Mouse (Mus musculus) CH12.LX (cell line): ENCODE data around the gene Vmn1r68. TPM values are rescaled to one million over a fixed set of nuclear protein-coding genes. Genes with fewer than 3 reads are reported as not detected.

ENCODE experiments used
- DNase-seq: peaks from one replicate; pipeline ENCODE4 v3.0.0-alpha.2; 2013; ENCODE audit errors: extremely low read depth
- H3K27ac ChIP-seq: 2 replicates; pipeline ENCODE4 v1.5.1; 2012; ENCODE audit warnings: low read depth, mild to moderate bottlenecking, control low read depth, moderate library complexity; ENCODE audit not compliant: insufficient read depth
- H3K27me3 ChIP-seq: replicated peaks from 2 replicates; pipeline ENCODE3; 2012; ENCODE audit warnings: inconsistent platforms
- H3K36me3 ChIP-seq, 2 experiments: replicated peaks in 1 of 2; 2 replicates each; pipeline versions ENCODE3 to v1.6.1; 2012; ENCODE audit warnings: inconsistent platforms in 1 of 2, low read length in 1 of 2, mild to moderate bottlenecking in 1 of 2, mixed read lengths in 1 of 2, moderate library complexity in 1 of 2; ENCODE audit not compliant: control insufficient read depth in 1 of 2, insufficient read depth in 1 of 2
- H3K4me1 ChIP-seq, 2 experiments: 2 replicates each; pipeline ENCODE4 v1.6.1; 2012; ENCODE audit warnings: inconsistent platforms in 1 of 2, moderate library complexity in 1 of 2; ENCODE audit not compliant: insufficient read depth in 2 of 2, control insufficient read depth in 1 of 2
- H3K4me2 ChIP-seq: 2 replicates; pipeline ENCODE4 v1.6.1; 2012; ENCODE audit warnings: low read depth, mild to moderate bottlenecking, control low read depth; ENCODE audit not compliant: poor library complexity, insufficient read depth, severe bottlenecking
- H3K4me3 ChIP-seq, 3 experiments: fragments of 150-350 bp in 1 of 3; sonication (generic) in 1 of 3; replicated peaks in 1 of 3; 2 replicates each; pipeline versions ENCODE3 to v1.5.1; 2011 to 2012; ENCODE audit warnings: low read depth in 2 of 3, low read length in 2 of 3, mild to moderate bottlenecking in 2 of 3, moderate library complexity in 2 of 3, control low read depth in 1 of 3, improper control_type of control experiment in 1 of 3, inconsistent platforms in 1 of 3, mixed read lengths in 1 of 3; ENCODE audit not compliant: poor library complexity in 1 of 3
- H3K79me2 ChIP-seq: replicated peaks from 2 replicates; pipeline ENCODE4 v1.6.1; 2012; ENCODE audit warnings: mild to moderate bottlenecking, moderate library complexity; ENCODE audit not compliant: control insufficient read depth, poor library complexity, insufficient read depth, severe bottlenecking; ENCODE audit errors: extremely low read depth
- H3K9ac ChIP-seq: 2 replicates; pipeline ENCODE4 v1.6.1; 2012; ENCODE audit warnings: low read depth, mild to moderate bottlenecking, control low read depth, moderate library complexity; ENCODE audit not compliant: insufficient read depth
- H3K9me3 ChIP-seq: replicated peaks from 2 replicates; pipeline ENCODE3; 2012; ENCODE audit warnings: low read length, inconsistent platforms, mixed read lengths
- BHLHE40 ChIP-seq: IDR thresholded peaks from 2 replicates; pipeline ENCODE4 v1.6.1; 2011; ENCODE audit warnings: mild to moderate bottlenecking, low read depth, low read length, improper control_type of control experiment
- CHD2 ChIP-seq: IDR thresholded peaks from 2 replicates; pipeline ENCODE4 v1.6.1; 2011; ENCODE audit warnings: low read length, improper control_type of control experiment
- CTCF ChIP-seq, 2 experiments: IDR thresholded peaks in 1 of 2; conservative IDR thresholded peaks in 1 of 2; 2 replicates each; pipeline ENCODE4 v1.5.1; 2011 to 2012; ENCODE audit warnings: low read depth in 2 of 2, low read length in 2 of 2, improper control_type of control experiment in 1 of 2, inconsistent platforms in 1 of 2, mild to moderate bottlenecking in 1 of 2, moderate library complexity in 1 of 2
- E2F4 ChIP-seq: IDR thresholded peaks from 2 replicates; pipeline ENCODE4 v1.6.1; 2011; ENCODE audit warnings: low read depth, low read length, improper control_type of control experiment; ENCODE audit not compliant: insufficient replicate concordance
- ELF1 ChIP-seq: IDR thresholded peaks from 2 replicates; pipeline ENCODE4 v1.6.1; 2014; ENCODE audit warnings: low read depth, mild to moderate bottlenecking, inconsistent platforms, low read length, improper control_type of control experiment
- EP300 ChIP-seq: IDR thresholded peaks from 2 replicates; pipeline ENCODE4 v1.6.1; 2011; ENCODE audit warnings: low read length, improper control_type of control experiment
- ETS1 ChIP-seq: conservative IDR thresholded peaks from 2 replicates; pipeline ENCODE4 v1.6.1; 2012; ENCODE audit warnings: low read depth, mild to moderate bottlenecking, inconsistent platforms, low read length, improper control_type of control experiment, moderate library complexity
- GABPA ChIP-seq: IDR thresholded peaks from 2 replicates; pipeline ENCODE4 v1.6.1; 2012; ENCODE audit warnings: low read depth, low read length, improper control_type of control experiment, inconsistent platforms; ENCODE audit not compliant: insufficient replicate concordance
- JUN ChIP-seq: IDR thresholded peaks from 2 replicates; pipeline ENCODE4 v1.6.1; 2011; ENCODE audit warnings: low read depth, mild to moderate bottlenecking, low read length, improper control_type of control experiment, moderate library complexity; ENCODE audit not compliant: insufficient read depth
- JUND ChIP-seq: conservative IDR thresholded peaks from 2 replicates; pipeline ENCODE4 v1.6.1; 2011; ENCODE audit warnings: low read depth, low read length, improper control_type of control experiment
- MAX ChIP-seq: IDR thresholded peaks from 2 replicates; pipeline ENCODE4 v1.6.1; 2011; ENCODE audit warnings: low read length, improper control_type of control experiment
- MAZ ChIP-seq: IDR thresholded peaks from 2 replicates; pipeline ENCODE4 v1.6.1; 2012; ENCODE audit warnings: low read depth, mild to moderate bottlenecking, inconsistent platforms, low read length, improper control_type of control experiment, moderate library complexity
- MEF2A ChIP-seq: IDR thresholded peaks from 2 replicates; pipeline ENCODE4 v1.6.1; 2014; ENCODE audit warnings: low read depth, mild to moderate bottlenecking, inconsistent platforms, low read length, improper control_type of control experiment, borderline replicate concordance
- NRF1 ChIP-seq: IDR thresholded peaks from 2 replicates; pipeline ENCODE4 v1.6.1; 2014; ENCODE audit warnings: low read depth, mild to moderate bottlenecking, inconsistent platforms, low read length, improper control_type of control experiment, moderate library complexity
- POLR2A ChIP-seq: IDR thresholded peaks from 2 replicates; pipeline ENCODE4 v1.6.1; 2011; ENCODE audit warnings: low read depth, mild to moderate bottlenecking, improper control_type of control experiment, low read length
- POLR2AphosphoS2 ChIP-seq: IDR thresholded peaks from 2 replicates; pipeline ENCODE4 v1.6.1; 2011; ENCODE audit warnings: low read depth, low read length, improper control_type of control experiment
- RCOR1 ChIP-seq: conservative IDR thresholded peaks from 2 replicates; pipeline ENCODE4 v1.6.1; 2012; ENCODE audit warnings: low read depth, mild to moderate bottlenecking, inconsistent platforms, low read length, improper control_type of control experiment
- SIN3A ChIP-seq: IDR thresholded peaks from 2 replicates; pipeline ENCODE4 v1.6.1; 2012; ENCODE audit warnings: low read length, improper control_type of control experiment, inconsistent platforms
- SMC3 ChIP-seq: IDR thresholded peaks from 2 replicates; pipeline ENCODE4 v1.6.1; 2011; ENCODE audit warnings: low read depth, low read length, improper control_type of control experiment
- TBP ChIP-seq: conservative IDR thresholded peaks from 2 replicates; pipeline ENCODE4 v1.6.1; 2011; ENCODE audit warnings: low read depth, low read length, improper control_type of control experiment
- TCF12 ChIP-seq: IDR thresholded peaks from 2 replicates; pipeline ENCODE4 v1.6.1; 2014; ENCODE audit warnings: low read depth, mild to moderate bottlenecking, inconsistent platforms, low read length, improper control_type of control experiment
- UBTF ChIP-seq: IDR thresholded peaks from 2 replicates; pipeline ENCODE4 v1.6.1; 2012; ENCODE audit warnings: low read depth, mild to moderate bottlenecking, inconsistent platforms, low read length, improper control_type of control experiment, moderate library complexity
- USF1 ChIP-seq: IDR thresholded peaks from 2 replicates; pipeline ENCODE4 v1.6.1; 2014; ENCODE audit warnings: low read depth, mild to moderate bottlenecking, inconsistent platforms, low read length, improper control_type of control experiment
- USF2 ChIP-seq: conservative IDR thresholded peaks from 2 replicates; pipeline ENCODE4 v1.6.1; 2011; ENCODE audit warnings: low read depth, low read length, improper control_type of control experiment
- ZC3H11A ChIP-seq: IDR thresholded peaks from 2 replicates; pipeline ENCODE4 v1.6.1; 2012; ENCODE audit warnings: low read depth, mild to moderate bottlenecking, inconsistent platforms, low read length, improper control_type of control experiment
- ZKSCAN1 ChIP-seq: IDR thresholded peaks from 2 replicates; pipeline ENCODE4 v1.6.1; 2012; ENCODE audit warnings: low read depth, inconsistent platforms, low read length, improper control_type of control experiment, borderline replicate concordance
- ZMIZ1 ChIP-seq: IDR thresholded peaks from 2 replicates; pipeline ENCODE4 v1.6.1; 2012; ENCODE audit warnings: low read depth, mild to moderate bottlenecking, inconsistent platforms, low read length, improper control_type of control experiment
- ZNF384 ChIP-seq: IDR thresholded peaks from 2 replicates; pipeline ENCODE4 v1.6.1; 2012; ENCODE audit warnings: low read depth, low read length, improper control_type of control experiment, inconsistent platforms
- dilution Hi-C: fragments of 300-500 bp; cut with MboI; formaldehyde crosslinking; loops from 2 replicates; pipeline ENCODE4 v1.14.3; 2020; ENCODE audit warnings: low sequenced_read_pairs; ENCODE audit not compliant: extremely low pct_unique_long_range_greater_than_20kb, extremely low pct_ligation_motif_present
- in situ Hi-C: fragments of 300-500 bp; cut with MboI; formaldehyde crosslinking; loops from 3 replicates; pipeline ENCODE4 v1.14.3; 2019; ENCODE audit warnings: low sequenced_read_pairs, low pct_ligation_motif_present, low pct_unique_long_range_greater_than_20kb, mixed read lengths
- polyA plus RNA-seq: library from polyadenylated mRNA; unstranded; fragments of >175 nt; gene quantifications from 2 replicates; pipeline ENCODE4 v1.2.1, GENCODE M21; 2012; ENCODE audit warnings: low read depth; ENCODE audit not compliant: insufficient read length
- total RNA-seq, 2 experiments: library from RNA; depleted of rRNA; stranded (reverse); fragments of 300-350 nt in 1 of 2; fragments of >200 nt in 1 of 2; gene quantifications; 2 replicates each; pipeline ENCODE4 v1.2.3; 2012 to 2014

Gene Vmn1r68
- total RNA-seq (2012; rRNA removed) (not detected in 2 replicates), total RNA-seq (2014; rRNA removed) (not detected in 2 replicates), polyA plus RNA-seq (not detected in 2 replicates)

GRCm38 (mm10) chr7:10558385-10558784 is at the start of gene Vmn1r68:
Vmn1r68 (minus strand) TSS chr7:10558485.
- in situ Hi-C loops, result no loop called here
- DNase-seq, result no peak
- Histone ChIP-seq H3K36me3 (no peaks in the 10 kb centered on the region), H3K9me3 (peaks cover 6% of the 10 kb centered on the region), H3K27me3 (no peaks in the 10 kb centered on the region), H3K4me1 (no peaks in the 10 kb centered on the region)
- TF ChIP-seq JUND (no peak), TBP (no peak), SMC3 (no peak), SIN3A (no peak), UBTF (no peak), TCF12 (no peak), ELF1 (no peak), GABPA (no peak), USF2 (no peak), MEF2A (no peak), EP300 (no peak), BHLHE40 (no peak), MAX (no peak), E2F4 (no peak), POLR2A (no peak), MAZ (no peak)
- TF ChIP-seq, all 38 proteins: peak for 0
- dilution Hi-C loops, result no loop called here
- Histone ChIP-seq H3K4me2 (no peak within 1 kb of the TSS), H3K9ac (no peak within 1 kb of the TSS), H3K4me3 (no peak within 1 kb of the TSS), H3K79me2 (no peaks in the 10 kb centered on the region), H3K27ac (no peak within 1 kb of the TSS)

- Histone ChIP-seq H3K4me2 (no peak overlapping the region), H3K79me2 (no peaks in the 10 kb centered on the region)
Observed at GRCm38 (mm10) chr7:10495578-10495977, 62.7 kb downstream of the Vmn1r68 start.

More at GRCm38 (mm10) chr7:10495578-10495977, 62.7 kb downstream of the Vmn1r68 start:
- no peaks in the 10 kb centered on the region for H3K4me1 ChIP-seq
- in situ Hi-C loops, result no loop called here
- no peak overlapping the region for H3K9ac ChIP-seq
- dilution Hi-C loops, result no loop called here
- no peak for TF ChIP-seq CTCF (conservative IDR thresholded peaks at IDR 0.05 in 1 of 2, IDR thresholded peaks at IDR 0.05 in 1 of 2; ENCODE audit: low read depth in 2 of 2, low read length in 2 of 2)
- no peak for TF ChIP-seq JUN
- TF ChIP-seq TCF12, result no peak
- TF ChIP-seq GABPA, result no peak
- TF ChIP-seq ETS1, result no peak
- no peak for TF ChIP-seq CHD2
- no peak for TF ChIP-seq ZKSCAN1
- TF ChIP-seq ZMIZ1, result no peak
- TF ChIP-seq POLR2AphosphoS2, result no peak
- TF ChIP-seq ZC3H11A, result no peak
- TF ChIP-seq E2F4, result no peak
- no peak for TF ChIP-seq MAZ
- no peak for TF ChIP-seq ZNF384
- TF ChIP-seq NRF1, result no peak
- no peak for TF ChIP-seq USF1
- TF ChIP-seq UBTF, result no peak
- no peak for TF ChIP-seq TBP
- no peak for TF ChIP-seq RCOR1
- no peak for TF ChIP-seq JUND
- TF ChIP-seq POLR2A, result no peak
- H3K9me3 ChIP-seq, result peaks cover 65% of the 10 kb centered on the region
- H3K27me3 ChIP-seq, result no peaks in the 10 kb centered on the region
- H3K36me3 ChIP-seq, result no peaks in the 10 kb centered on the region
- H3K4me3 ChIP-seq, result no peak overlapping the region
- no peak for DNase-seq
- no peak overlapping the region for H3K27ac ChIP-seq
